Mouse (Mus musculus) embryonic facial prominence, embryonic 11.5 days (tissue): Measurements from ENCODE around the gene Armc8. TPM values are rescaled to one million over a fixed set of nuclear protein-coding genes. Genes with fewer than 3 reads are reported as not detected.

Experiments used
- ATAC-seq: fragments of 200-750 bp; cut with Nextera tagmentation; replicated peaks from 2 replicates; pipeline ENCODE4 v1.8.0; 2017; ENCODE audit warnings: low read depth; ENCODE audit not compliant: insufficient number of reproducible peaks, low FRiP score, low TSS enrichment
- DNase-seq: peaks from one replicate; pipeline ENCODE4 v3.0.0-alpha.2; 2015; ENCODE audit warnings: low spot score
- H3K27ac ChIP-seq: fragments of 300-500 bp; sonication (generic); replicated peaks from 2 replicates; pipeline ENCODE4 v1.5.1; 2014; ENCODE audit warnings: mild to moderate bottlenecking, low read depth, low read length, control low read depth
- H3K27me3 ChIP-seq: fragments of 300-500 bp; sonication (generic); 2 replicates; pipeline ENCODE4 v1.6.1; 2014; ENCODE audit warnings: mild to moderate bottlenecking, low read length, moderate library complexity, mixed read lengths; ENCODE audit not compliant: control insufficient read depth, insufficient read depth
- H3K36me3 ChIP-seq: fragments of 300-500 bp; sonication (generic); replicated peaks from 2 replicates; pipeline ENCODE4 v1.6.1; 2014; ENCODE audit warnings: low read depth, mild to moderate bottlenecking, low read length, moderate library complexity, mixed read lengths; ENCODE audit not compliant: control insufficient read depth, insufficient read depth
- H3K4me1 ChIP-seq: fragments of 300-500 bp; sonication (generic); 2 replicates; pipeline ENCODE4 v1.6.1; 2014; ENCODE audit warnings: low read length, mixed read lengths; ENCODE audit not compliant: control insufficient read depth, insufficient read depth
- H3K4me2 ChIP-seq: fragments of 300-500 bp; sonication (generic); 2 replicates; pipeline ENCODE4 v1.6.1; 2014; ENCODE audit warnings: low read depth, mild to moderate bottlenecking, control low read depth, low read length, moderate library complexity
- H3K4me3 ChIP-seq: fragments of 300-500 bp; sonication (generic); 2 replicates; pipeline ENCODE4 v1.5.1; 2014; ENCODE audit warnings: low read depth, low read length, control low read depth
- H3K9ac ChIP-seq: fragments of 300-500 bp; sonication (generic); replicated peaks from 2 replicates; pipeline ENCODE4 v1.6.1; 2014; ENCODE audit warnings: mild to moderate bottlenecking, control low read depth, low read length
- H3K9me3 ChIP-seq: fragments of 300-500 bp; sonication (generic); replicated peaks from 2 replicates; pipeline ENCODE4 v1.6.1; 2016; ENCODE audit warnings: mild to moderate bottlenecking, low read length, inconsistent platforms, mixed read lengths; ENCODE audit not compliant: control insufficient read depth
- WGBS: fragments of 180-500 bp; shearing (Covaris S2); extraction: QIAGEN DNeasy Blood & Tissue Kit; methylation state at CpG from one replicate; pipeline ENCODE4 v1.1.7; 2014; 5-methylcytosine and 5-hydroxymethylcytosine counted together
- polyA plus RNA-seq: library from polyadenylated mRNA; unstranded; fragments of >200 nt; fragmentation: Nextera tagmentation; extraction: Ambion mirVana; gene quantifications from 2 replicates; pipeline ENCODE4 v1.2.1, GENCODE M21; 2014

Gene Armc8
- polyA plus RNA-seq, 1 experiment from 2014 or later, result 27.2 TPM

DNA sequence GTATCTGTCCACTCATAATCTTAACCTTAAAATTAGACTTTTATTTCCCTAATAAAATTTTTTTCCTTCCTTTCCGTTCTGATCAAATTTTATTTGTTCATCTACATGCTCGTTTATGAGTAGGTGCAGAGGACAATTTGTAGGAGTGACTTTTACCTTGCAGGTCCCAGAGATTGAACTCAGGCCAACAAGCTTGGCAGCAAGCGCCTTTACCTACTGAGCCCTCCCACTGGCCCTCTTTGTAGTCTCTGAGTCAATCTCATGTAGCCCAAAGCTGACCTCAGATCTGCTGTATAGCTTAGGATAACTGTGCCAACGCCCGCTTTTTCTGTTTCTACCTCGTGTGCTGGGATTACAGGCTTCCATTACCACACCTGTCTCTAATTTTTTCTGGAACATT lies 136.7 kb downstream of the Armc8 start:
- H3K4me3 ChIP-seq, result no peak overlapping the region
- DNase-seq (no peak), ATAC-seq (no peak)
- H3K27me3 ChIP-seq, result no peaks in the 10 kb centered on the region
- H3K4me1 ChIP-seq, result peaks cover 6% of the 10 kb centered on the region
- no peaks in the 10 kb centered on the region for H3K36me3 ChIP-seq
- no peak overlapping the region for H3K27ac ChIP-seq
- no peaks in the 10 kb centered on the region for H3K9me3 ChIP-seq
- 81% methylated on average over 6 of the region's 6 CpGs for WGBS
- no peak overlapping the region for H3K4me2 ChIP-seq
- no peak overlapping the region for H3K9ac ChIP-seq

DNA sequence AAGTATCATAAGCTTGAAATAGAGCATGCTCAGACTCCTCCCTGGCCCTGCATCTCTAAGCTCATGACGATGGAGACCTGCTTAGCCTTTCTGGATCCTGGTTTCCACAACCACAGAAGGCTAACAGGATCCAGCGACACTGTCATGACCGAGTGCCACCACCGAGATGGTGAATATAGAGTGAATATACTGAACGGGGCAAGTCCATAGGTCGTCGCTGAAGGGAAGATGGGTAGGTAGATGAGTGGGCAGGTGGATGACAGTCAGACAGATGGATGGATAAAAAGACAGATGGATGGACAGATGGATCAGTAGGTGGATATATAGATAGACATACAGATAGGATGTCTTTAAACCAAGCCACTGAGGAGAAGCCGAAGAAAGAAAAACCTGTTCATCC lies 137.4 kb downstream of the Armc8 start:
- ATAC-seq (no peak), DNase-seq (no peak)
- peaks cover 6% of the 10 kb centered on the region for H3K4me1 ChIP-seq
- no peak overlapping the region for H3K4me3 ChIP-seq
- H3K9me3 ChIP-seq, result no peaks in the 10 kb centered on the region
- no peaks in the 10 kb centered on the region for H3K36me3 ChIP-seq
- no peak overlapping the region for H3K27ac ChIP-seq
- 87% methylated on average over 8 of the region's 8 CpGs for WGBS
- H3K9ac ChIP-seq, result no peak overlapping the region
- no peak overlapping the region for H3K4me2 ChIP-seq
- H3K27me3 ChIP-seq, result no peaks in the 10 kb centered on the region

DNA sequence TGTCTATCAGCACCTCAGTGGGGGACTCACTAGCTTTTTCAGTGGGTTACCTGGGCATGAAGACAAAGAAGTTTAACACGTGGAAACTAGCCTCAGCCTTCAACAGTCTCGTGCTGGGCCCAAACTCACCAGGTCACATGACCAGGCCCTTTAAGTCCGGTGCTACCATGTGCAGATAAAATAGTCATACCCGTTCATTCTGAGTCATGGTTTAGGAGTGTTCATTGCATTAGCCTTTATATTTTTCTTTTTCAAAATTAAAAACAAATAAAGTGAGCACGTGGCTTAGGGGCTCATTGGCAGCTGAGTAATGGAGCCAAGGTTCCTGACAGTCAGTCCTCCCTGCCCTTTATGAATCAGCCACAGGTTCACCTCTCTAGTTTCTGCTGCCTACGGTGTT lies 137.9 kb downstream of the Armc8 start:
- H3K4me3 ChIP-seq, result no peak overlapping the region
- peaks cover 6% of the 10 kb centered on the region for H3K4me1 ChIP-seq
- H3K9me3 ChIP-seq, result no peaks in the 10 kb centered on the region
- H3K27ac ChIP-seq, result no peak overlapping the region
- ATAC-seq (no peak), DNase-seq (no peak)
- H3K4me2 ChIP-seq, result no peak overlapping the region
- no peak overlapping the region for H3K9ac ChIP-seq
- no peaks in the 10 kb centered on the region for H3K36me3 ChIP-seq
- H3K27me3 ChIP-seq, result no peaks in the 10 kb centered on the region
- WGBS, result 81% methylated on average over 6 of the region's 6 CpGs

DNA sequence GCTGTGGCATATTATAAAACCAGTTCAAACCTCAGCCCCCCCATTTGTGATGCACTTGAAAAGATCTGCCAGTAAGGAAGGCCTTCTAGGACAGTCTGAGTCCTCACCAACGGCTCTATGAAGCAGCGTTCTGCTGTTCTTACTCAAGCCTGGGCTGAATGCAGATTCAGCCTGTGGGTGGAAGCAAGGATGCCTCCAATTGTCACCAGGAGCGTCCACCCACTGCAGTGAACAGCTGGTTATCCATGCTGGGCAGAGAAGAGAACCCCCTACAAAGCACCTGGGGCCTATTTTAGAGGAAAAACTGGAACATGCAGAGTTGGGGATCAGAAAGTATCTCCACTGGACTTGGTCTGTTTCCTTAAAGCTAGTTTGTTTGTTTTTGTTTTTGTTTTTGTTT lies 138.9 kb downstream of the Armc8 start:
- H3K9me3 ChIP-seq, result no peaks in the 10 kb centered on the region
- H3K4me2 ChIP-seq, result no peak overlapping the region
- H3K36me3 ChIP-seq, result no peaks in the 10 kb centered on the region
- H3K27ac ChIP-seq, result no peak overlapping the region
- 91% methylated on average over 3 of the region's 3 CpGs for WGBS
- ATAC-seq (no peak), DNase-seq (no peak)
- peaks cover 5% of the 10 kb centered on the region for H3K4me1 ChIP-seq
- no peaks in the 10 kb centered on the region for H3K27me3 ChIP-seq
- H3K4me3 ChIP-seq, result no peak overlapping the region
- H3K9ac ChIP-seq, result no peak overlapping the region

DNA sequence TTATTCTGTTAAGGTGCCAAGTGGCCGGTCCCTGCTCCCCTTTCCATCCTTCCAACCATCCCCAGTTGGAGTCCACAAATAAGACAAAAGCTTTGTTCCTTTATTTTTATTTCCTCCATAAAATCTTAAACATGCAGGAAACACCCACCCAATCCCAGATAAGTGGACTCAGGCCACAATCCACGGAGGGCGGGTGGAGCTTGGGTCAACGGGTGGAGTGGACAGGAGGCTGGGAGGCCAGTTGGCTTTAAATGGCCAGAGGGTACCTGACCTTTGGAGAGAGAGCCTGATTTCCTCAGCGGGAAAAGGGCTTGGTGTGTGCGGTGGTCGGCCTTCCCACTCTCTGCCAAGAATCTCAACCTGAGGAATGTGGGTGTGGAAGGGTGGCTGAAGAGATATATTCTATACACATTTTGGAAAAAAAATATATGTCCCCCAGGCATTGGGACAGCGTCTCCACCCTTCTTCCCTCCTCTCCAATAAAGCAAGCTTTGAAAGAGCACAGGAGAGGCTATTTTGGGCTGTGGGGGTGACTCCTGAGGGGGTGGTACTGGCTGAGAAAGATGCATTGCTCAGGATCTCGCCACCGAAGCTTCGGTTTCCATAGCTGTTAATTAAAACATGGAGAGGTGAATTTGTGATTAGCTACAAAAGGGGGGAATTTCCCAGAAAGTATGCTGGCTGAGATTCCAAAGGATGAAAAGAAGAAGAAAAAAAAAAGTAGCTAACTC lies 139.9 kb downstream of the Armc8 start:
- peaks cover 5% of the 10 kb centered on the region; the same call in 1 of the 2 replicates for H3K4me1 ChIP-seq
- no peak overlapping the region for H3K27ac ChIP-seq
- H3K9ac ChIP-seq, result no peak overlapping the region
- DNase-seq, result no peak
- no peaks in the 10 kb centered on the region for H3K9me3 ChIP-seq
- H3K27me3 ChIP-seq, result no peaks in the 10 kb centered on the region
- no peak overlapping the region for H3K4me3 ChIP-seq
- WGBS, result 66% methylated on average over 11 of the region's 11 CpGs
- H3K4me2 ChIP-seq, result no peak overlapping the region
- no peak for ATAC-seq
- no peaks in the 10 kb centered on the region for H3K36me3 ChIP-seq

Other genes with a start within 250 kb of the Armc8 start
- 0.21 and 0.31 TPM in 2 replicates for gene Esyt3, start 210.3 kb downstream of the Armc8 start, polyA plus RNA-seq
- 11.8 and 14.2 TPM in 2 replicates for gene Mras, start 131.5 kb downstream of the Armc8 start, polyA plus RNA-seq
- not detected in 2 replicates for gene Nme9, start 117.4 kb downstream of the Armc8 start, polyA plus RNA-seq
- 32.7 and 34.8 TPM in 2 replicates for gene Dbr1, start 6.9 kb upstream of the Armc8 start, polyA plus RNA-seq
- gene A4gnt, start 43.6 kb upstream of the Armc8 start, polyA plus RNA-seq, result not detected in 2 replicates
- gene Dzip1l, start 60.6 kb upstream of the Armc8 start, polyA plus RNA-seq, result 12.0 and 14.8 TPM in 2 replicates
- gene Cldn18, start 148.4 kb upstream of the Armc8 start, polyA plus RNA-seq, result not detected in 2 replicates